ENCODE assay signal across 8 mouse cellular contexts in genomic region chrX:106171853-106172154, GRCm38 (mm10). TPM values are rescaled to one million over a fixed set of nuclear protein-coding genes. Genes with fewer than 3 reads are reported as not detected.
A peak's percentile ranks its signal among the peaks of the same experiment; 100 is the strongest.
DNase-seq lines count a peak whose midpoint lies in the region; ATAC-seq and TF ChIP-seq lines count a peak whose summit lies in the region.

No protein-coding gene starts in this region.

- no peaks in the 10 kb centered on the region for H3K36me3 ChIP-seq in lung, postnatal 0 days (ENCODE audit: insufficient read depth, low read length)
- no peaks in the 10 kb centered on the region for H3K36me3 ChIP-seq in hindbrain, embryonic 12.5 days
- H3K36me3 ChIP-seq in liver, embryonic 16.5 days (ENCODE audit: control insufficient read depth, insufficient read depth) = no peaks in the 10 kb centered on the region

- peak overlapping the region; percentile 23; the same call in 1 of the 2 replicates for H3K4me3 ChIP-seq in lung, postnatal 0 days (ENCODE audit: low read depth, low read length)
- H3K4me3 ChIP-seq in lung, adult 2 months (replicated peaks; ENCODE audit: extremely low read depth, low read depth, low read length) = no peak overlapping the region
- H3K4me3 ChIP-seq in hindbrain, embryonic 12.5 days = peak overlapping the region; percentile 28; the same call in 1 of the 2 replicates
- H3K4me3 ChIP-seq in liver, embryonic 16.5 days (ENCODE audit: low read depth, low read length) = peak overlapping the region; percentile 28; the same call in 1 of the 2 replicates

- peak overlapping the region; percentile 39; the same call in 1 of the 2 replicates for H3K4me2 ChIP-seq in lung, postnatal 0 days (replicated peaks; ENCODE audit: low read depth, low read length)
- H3K4me2 ChIP-seq in hindbrain, embryonic 12.5 days (replicated peaks) = peak overlapping the region; percentile 45
- H3K4me2 ChIP-seq in liver, embryonic 16.5 days (ENCODE audit: low read depth, low read length) = peak overlapping the region; percentile 51

- DNase-seq in lung, postnatal 0 days (ENCODE audit: low spot score) = peak; percentile 28
- no peak for DNase-seq in lung, adult 2 months
- peak; percentile 50 for DNase-seq in thymus, postnatal 25 days
- DNase-seq in left cerebral cortex, postnatal 10 days (ENCODE audit: extremely low spot score in 1 of 2, low spot score in 2 of 2) = no peak
- DNase-seq in frontal cortex, postnatal 25 days (ENCODE audit: low spot score in 2 of 2) = no peak
- DNase-seq in spleen, postnatal 14 days (ENCODE audit: low spot score in 2 of 2) = no peak

- TF ChIP-seq CTCF in lung, postnatal 0 days (IDR thresholded peaks at IDR 0.05) = no peak
- TF ChIP-seq CTCF in lung, adult 2 months (IDR thresholded peaks at IDR 0.05; ENCODE audit: insufficient read depth, low read length) = no peak

- no peaks in the 10 kb centered on the region for H3K27me3 ChIP-seq in lung, postnatal 0 days (replicated peaks; ENCODE audit: insufficient read depth, low read length)
- H3K27me3 ChIP-seq in hindbrain, embryonic 12.5 days = no peaks in the 10 kb centered on the region
- H3K27me3 ChIP-seq in liver, embryonic 16.5 days (ENCODE audit: control insufficient read depth, insufficient read depth, low read depth, low read length) = no peaks in the 10 kb centered on the region

- intact Hi-C loops in left cerebral cortex, postnatal 10 days (cut with DNase I) = loop anchor here (2.0 kb wide), 1 partner anchor 145 kb away; the partner anchor contains the start of gene Atp7a

- 44% methylated on average over 5 of the region's 6 CpGs for WGBS in lung, postnatal 0 days
- 52% methylated on average over 6 of the region's 6 CpGs for WGBS in lung, adult 2 months
- WGBS in hindbrain, embryonic 12.5 days = 64% methylated on average over 6 of the region's 6 CpGs
- WGBS in liver, embryonic 16.5 days (ENCODE audit: insufficient replicate concordance) = 50% methylated on average over 6 of the region's 6 CpGs

- no peak for TF ChIP-seq POLR2A in lung, adult 2 months (IDR thresholded peaks at IDR 0.05; ENCODE audit: borderline replicate concordance, extremely low read depth, low read depth, low read length)

- TF ChIP-seq EP300 in lung, postnatal 0 days (IDR thresholded peaks at IDR 0.05) = no peak

- no peaks in the 10 kb centered on the region for H3K4me1 ChIP-seq in lung, postnatal 0 days (ENCODE audit: insufficient read depth, low read depth, low read length)
- no peaks in the 10 kb centered on the region for H3K4me1 ChIP-seq in lung, adult 2 months (ENCODE audit: control insufficient read depth, insufficient read depth, low read length)
- no peaks in the 10 kb centered on the region for H3K4me1 ChIP-seq in hindbrain, embryonic 12.5 days
- H3K4me1 ChIP-seq in liver, embryonic 16.5 days (ENCODE audit: control insufficient read depth, low read depth, low read length) = no peaks in the 10 kb centered on the region; the same call in 1 of the 2 replicates

- peak; percentile 65 for ATAC-seq in lung, postnatal 0 days
- ATAC-seq in hindbrain, embryonic 12.5 days (ENCODE audit: low FRiP score) = peak; percentile 35
- no peak for ATAC-seq in liver, embryonic 16.5 days (ENCODE audit: low read depth)

- no peak overlapping the region for H3K27ac ChIP-seq in lung, postnatal 0 days (ENCODE audit: low read length)
- H3K27ac ChIP-seq in hindbrain, embryonic 12.5 days = no peak overlapping the region
- no peak overlapping the region for H3K27ac ChIP-seq in liver, embryonic 16.5 days (ENCODE audit: low read length)

- no peak overlapping the region for H3K9ac ChIP-seq in lung, postnatal 0 days (replicated peaks; ENCODE audit: low read depth)
- no peak overlapping the region for H3K9ac ChIP-seq in hindbrain, embryonic 12.5 days
- no peak overlapping the region; the same call in 1 of the 2 replicates for H3K9ac ChIP-seq in liver, embryonic 16.5 days (ENCODE audit: low read depth, low read length)

- no peaks in the 10 kb centered on the region for H3K9me3 ChIP-seq in lung, postnatal 0 days (ENCODE audit: low read length)
- no peaks in the 10 kb centered on the region for H3K9me3 ChIP-seq in hindbrain, embryonic 12.5 days (replicated peaks)
- H3K9me3 ChIP-seq in liver, embryonic 16.5 days (replicated peaks; ENCODE audit: control insufficient read depth, low read length) = no peaks in the 10 kb centered on the region

RNA-seq across cellular contexts. Expression of gene Pgk1, which starts 15.1 kb away (rescaled TPM):
- 79.2 and 84.6 TPM in 2 replicates for polyA plus RNA-seq in lung, postnatal 0 days (2015; fragmentation: Nextera tagmentation; extraction: Ambion mirVana)
- polyA plus RNA-seq in lung, adult 2 months (2012; rRNA removed) = 32.1 and 64.4 TPM in 2 replicates
- polyA plus RNA-seq in hindbrain, embryonic 12.5 days (2016; fragmentation: Nextera tagmentation; extraction: Ambion mirVana) = 290 and 293 TPM in 2 replicates
- 189 and 191 TPM in 2 replicates for polyA plus RNA-seq in liver, embryonic 16.5 days (2015; fragmentation: Nextera tagmentation; extraction: Ambion mirVana)
- total RNA-seq in left cerebral cortex, postnatal 10 days (2021) = 100 to 1,000 TPM; 307 to 351 TPM

RNA-seq across cellular contexts. Expression of gene Tlr13, which starts 28.8 kb away (rescaled TPM):
- 1.7 and 2.0 TPM in 2 replicates for polyA plus RNA-seq in lung, postnatal 0 days (2015; fragmentation: Nextera tagmentation; extraction: Ambion mirVana)
- 1.4 and 2.0 TPM in 2 replicates for polyA plus RNA-seq in lung, adult 2 months (2012; rRNA removed)
- polyA plus RNA-seq in hindbrain, embryonic 12.5 days (2016; fragmentation: Nextera tagmentation; extraction: Ambion mirVana) = 0.34 and 0.37 TPM in 2 replicates
- 1.0 and 1.3 TPM in 2 replicates for polyA plus RNA-seq in liver, embryonic 16.5 days (2015; fragmentation: Nextera tagmentation; extraction: Ambion mirVana)
- total RNA-seq in left cerebral cortex, postnatal 10 days (2021) = 1 to 10 TPM; 1.2 to 1.4 TPM

RNA-seq across cellular contexts. Expression of gene Taf9b, which starts 49.2 kb away (rescaled TPM):
- 14.1 and 16.0 TPM in 2 replicates for polyA plus RNA-seq in lung, postnatal 0 days (2015; fragmentation: Nextera tagmentation; extraction: Ambion mirVana)
- 6.2 and 11.0 TPM in 2 replicates for polyA plus RNA-seq in lung, adult 2 months (2012; rRNA removed)
- 13.8 and 13.9 TPM in 2 replicates for polyA plus RNA-seq in hindbrain, embryonic 12.5 days (2016; fragmentation: Nextera tagmentation; extraction: Ambion mirVana)
- polyA plus RNA-seq in liver, embryonic 16.5 days (2015; fragmentation: Nextera tagmentation; extraction: Ambion mirVana) = 4.0 and 4.3 TPM in 2 replicates
- 10 to 100 TPM; 27.2 to 29.1 TPM for total RNA-seq in left cerebral cortex, postnatal 10 days (2021)

Comparison
In these comparisons a context has a peak if more than half of its experiments do, and no peak if none do; other contexts are left out.
1. DNase-seq: peak in lung, postnatal 0 days (single experiment) and thymus, postnatal 25 days (single experiment); none in lung, adult 2 months (single experiment), left cerebral cortex, postnatal 10 days (0 of 2), frontal cortex, postnatal 25 days (0 of 2) and spleen, postnatal 14 days (0 of 2).
2. Peak in every context shown above with its lines, with median percentiles within 50 percentile points of each other: H3K4me2 ChIP-seq.